Mouse (Mus musculus) forebrain, embryonic 11.5 days (tissue): Measurements from ENCODE around the gene Kndc1. TPM values are rescaled to one million over a fixed set of nuclear protein-coding genes. Genes with fewer than 3 reads are reported as not detected.

Experiments
- ATAC-seq: fragments of 200-750 bp; cut with Nextera tagmentation; replicated peaks from 2 replicates; pipeline ENCODE4 v1.8.0; 2017; ENCODE audit warnings: moderate TSS enrichment; ENCODE audit not compliant: low FRiP score
- DNase-seq: peaks from one replicate; pipeline ENCODE4 v3.0.0-alpha.2; 2017; ENCODE audit warnings: low spot score
- H3K27ac ChIP-seq: fragments of 300-500 bp; sonication (generic); 2 replicates; pipeline ENCODE4 v1.5.1; 2014; ENCODE audit warnings: low read depth, low read length
- H3K27me3 ChIP-seq: fragments of 300-500 bp; sonication (generic); 2 replicates; pipeline ENCODE4 v1.6.1; 2014; ENCODE audit warnings: mild to moderate bottlenecking, low read length, mixed read lengths; ENCODE audit not compliant: control insufficient read depth, insufficient read depth
- H3K36me3 ChIP-seq: fragments of 300-500 bp; sonication (generic); 2 replicates; pipeline ENCODE4 v1.6.1; 2014; ENCODE audit warnings: mild to moderate bottlenecking, low read length, moderate library complexity, mixed read lengths; ENCODE audit not compliant: control insufficient read depth, insufficient read depth
- H3K4me1 ChIP-seq: fragments of 300-500 bp; sonication (generic); replicated peaks from 2 replicates; pipeline ENCODE4 v1.6.1; 2014; ENCODE audit warnings: low read length, mixed read lengths; ENCODE audit not compliant: control insufficient read depth, insufficient read depth
- H3K4me2 ChIP-seq: fragments of 300-500 bp; sonication (generic); 2 replicates; pipeline ENCODE4 v1.6.1; 2014; ENCODE audit warnings: low read depth, mild to moderate bottlenecking, low read length, moderate library complexity, mixed read lengths; ENCODE audit not compliant: severe bottlenecking
- H3K4me3 ChIP-seq: fragments of 300-500 bp; sonication (generic); 2 replicates; pipeline ENCODE4 v1.5.1; 2014; ENCODE audit warnings: low read depth, low read length
- H3K9ac ChIP-seq: fragments of 300-500 bp; sonication (generic); 2 replicates; pipeline ENCODE4 v1.6.1; 2014; ENCODE audit warnings: low read length
- H3K9me3 ChIP-seq: fragments of 300-500 bp; sonication (generic); 2 replicates; pipeline ENCODE4 v1.6.1; 2016; ENCODE audit warnings: low read length, mixed read lengths; ENCODE audit not compliant: control insufficient read depth
- WGBS: fragments of 180-500 bp; shearing (Covaris S2); extraction: QIAGEN DNeasy Blood & Tissue Kit; methylation state at CpG from one replicate; pipeline ENCODE4 v1.1.7; 2014; 5-methylcytosine and 5-hydroxymethylcytosine counted together
- polyA plus RNA-seq: library from polyadenylated mRNA; unstranded; fragments of >200 nt; fragmentation: Nextera tagmentation; extraction: Ambion mirVana; gene quantifications from 2 replicates; pipeline ENCODE4 v1.2.1, GENCODE M21; 2014

Kndc1 gene
- polyA plus RNA-seq, 1 experiment from 2014 or later = 0.44 TPM

- Histone ChIP-seq H3K4me2 (no peak overlapping the region), H3K9me3 (no peaks in the 10 kb centered on the region), H3K27me3 (no peaks in the 10 kb centered on the region), H3K36me3 (no peaks in the 10 kb centered on the region), H3K4me3 (no peak overlapping the region), H3K9ac (no peak overlapping the region), H3K4me1 (peaks cover 7% of the 10 kb centered on the region; the same call in 1 of the 2 replicates), H3K27ac (no peak overlapping the region)
- ATAC-seq (no peak), DNase-seq (no peak)
- WGBS = 92% methylated on average over 10 of the region's 10 CpGs
These were observed 79.8 kb downstream of the Kndc1 start for GRCm38 (mm10) chr7:139974307-139974706.

GRCm38 (mm10) chr7:139975471-139975870, 81.0 kb downstream of the Kndc1 start:
- H3K9ac ChIP-seq = no peak overlapping the region
- H3K36me3 ChIP-seq = no peaks in the 10 kb centered on the region
- 46% methylated on average over 5 of the region's 5 CpGs for WGBS
- no peaks in the 10 kb centered on the region for H3K9me3 ChIP-seq
- H3K4me1 ChIP-seq = peaks cover 7% of the 10 kb centered on the region; the same call in 1 of the 2 replicates
- no peak overlapping the region for H3K4me3 ChIP-seq
- no peak overlapping the region for H3K27ac ChIP-seq
- ATAC-seq (no peak), DNase-seq (no peak)
- no peaks in the 10 kb centered on the region for H3K27me3 ChIP-seq
- no peak overlapping the region for H3K4me2 ChIP-seq

- peak; percentile 93 for ATAC-seq
- DNase-seq = peak; percentile 88
- H3K4me2 ChIP-seq = peak within 1 kb of the TSS; percentile 85
- no peaks in the 10 kb centered on the region for H3K36me3 ChIP-seq
- H3K27me3 ChIP-seq = no peaks in the 10 kb centered on the region
- no peaks in the 10 kb centered on the region for H3K9me3 ChIP-seq
- H3K27ac ChIP-seq = no peak within 1 kb of the TSS
- peaks cover 7% of the 10 kb centered on the region; the same call in 1 of the 2 replicates for H3K4me1 ChIP-seq
- peak within 1 kb of the TSS; percentile 69 for H3K9ac ChIP-seq
- peak within 1 kb of the TSS; percentile 58 for H3K4me3 ChIP-seq
- WGBS = 4% methylated on average over 32 of the region's 32 CpGs
These were observed 83.9 kb downstream of the Kndc1 start, which contains the start of gene 6430531B16Rik for GRCm38 (mm10) chr7:139978278-139978892. TSS of gene 6430531B16Rik (minus strand) at chr7:139978755.

GRCm38 (mm10) chr7:139979011-139979719, 84.7 kb downstream of the Kndc1 start:
- 46% methylated on average over 13 of the region's 13 CpGs for WGBS
- Histone ChIP-seq H3K27ac (no peak overlapping the region), H3K36me3 (no peaks in the 10 kb centered on the region), H3K9ac (peak overlapping the region; percentile 43; the same call in 1 of the 2 replicates), H3K4me2 (peak overlapping the region; percentile 85), H3K4me3 (peak overlapping the region; percentile 58), H3K4me1 (peaks cover 7% of the 10 kb centered on the region; the same call in 1 of the 2 replicates), H3K27me3 (no peaks in the 10 kb centered on the region), H3K9me3 (no peaks in the 10 kb centered on the region)
- ATAC-seq (peak; percentile 44), DNase-seq (no peak)

- Histone ChIP-seq H3K9ac (no peak overlapping the region), H3K27me3 (no peaks in the 10 kb centered on the region), H3K27ac (no peak overlapping the region), H3K4me1 (peaks cover 7% of the 10 kb centered on the region; the same call in 1 of the 2 replicates), H3K36me3 (no peaks in the 10 kb centered on the region), H3K4me2 (no peak overlapping the region), H3K4me3 (no peak overlapping the region), H3K9me3 (no peaks in the 10 kb centered on the region)
- WGBS = 67% methylated on average over 3 of the region's 3 CpGs
- ATAC-seq = no peak
- no peak for DNase-seq
These were observed 86.3 kb downstream of the Kndc1 start for GRCm38 (mm10) chr7:139980778-139981177.

GRCm38 (mm10) chr7:139982058-139982457, 87.6 kb downstream of the Kndc1 start:
- Histone ChIP-seq H3K36me3 (no peaks in the 10 kb centered on the region), H3K4me3 (no peak overlapping the region), H3K4me1 (peaks cover 7% of the 10 kb centered on the region; the same call in 1 of the 2 replicates), H3K9me3 (no peaks in the 10 kb centered on the region), H3K27ac (no peak overlapping the region), H3K9ac (no peak overlapping the region), H3K27me3 (no peaks in the 10 kb centered on the region), H3K4me2 (no peak overlapping the region)
- DNase-seq (no peak), ATAC-seq (no peak)
- WGBS = 87% methylated on average over 11 of the region's 11 CpGs

- DNase-seq (no peak), ATAC-seq (no peak)
- H3K4me2 ChIP-seq = no peak overlapping the region
- no peaks in the 10 kb centered on the region for H3K4me1 ChIP-seq
- H3K4me3 ChIP-seq = no peak overlapping the region
- H3K27ac ChIP-seq = no peak overlapping the region
- no peak overlapping the region for H3K9ac ChIP-seq
- no peaks in the 10 kb centered on the region for H3K9me3 ChIP-seq
- 92% methylated on average over 11 of the region's 11 CpGs for WGBS
- H3K27me3 ChIP-seq = no peaks in the 10 kb centered on the region
- no peaks in the 10 kb centered on the region for H3K36me3 ChIP-seq
These were observed 90.0 kb downstream of the Kndc1 start for GRCm38 (mm10) chr7:139984505-139984904.

- Histone ChIP-seq H3K4me3 (no peak overlapping the region), H3K4me1 (no peaks in the 10 kb centered on the region), H3K9me3 (no peaks in the 10 kb centered on the region), H3K4me2 (no peak overlapping the region), H3K9ac (no peak overlapping the region), H3K27me3 (no peaks in the 10 kb centered on the region), H3K27ac (no peak overlapping the region), H3K36me3 (no peaks in the 10 kb centered on the region)
- 86% methylated on average over 9 of the region's 9 CpGs for WGBS
- no peak for DNase-seq
- ATAC-seq = no peak
These were observed 93.8 kb downstream of the Kndc1 start for GRCm38 (mm10) chr7:139988272-139988671.
